Mouse (Mus musculus): ENCODE measurements around the gene Adam19. TPM values are rescaled to one million over a fixed set of nuclear protein-coding genes. Genes with fewer than 3 reads are reported as not detected.

The Adam19 gene
- polyA plus RNA-seq, 1 experiment from 2014 or later = 14.5 TPM

DNA sequence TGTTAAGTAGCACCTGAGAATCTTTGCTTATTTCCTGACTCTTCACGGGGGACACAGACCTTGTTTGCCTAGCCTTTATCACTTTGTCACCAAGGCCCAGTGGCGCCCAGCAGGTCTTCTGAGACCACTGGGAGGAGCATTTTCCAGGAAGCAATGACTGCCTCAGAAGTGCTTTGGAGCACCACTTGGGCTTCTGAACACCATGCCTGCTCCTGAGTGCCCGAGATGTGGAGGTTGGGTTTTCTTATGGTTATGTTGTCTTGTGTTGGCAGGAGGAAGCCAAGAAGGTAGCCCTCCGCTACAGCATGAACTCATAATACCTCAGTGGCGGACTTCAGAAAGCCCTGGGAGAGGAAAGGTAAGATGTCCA, 4.8 kb downstream of the Adam19 start:
- no peak for ATAC-seq (ENCODE audit: low FRiP score)
- WGBS = 79% methylated on average over 5 of the region's 5 CpGs
- no peak for DNase-seq (ENCODE audit: low spot score)
- Histone ChIP-seq H3K27me3 (ENCODE audit: control insufficient read depth, insufficient read depth, low read length) (no peaks in the 10 kb centered on the region), H3K9me3 (ENCODE audit: control insufficient read depth, low read length) (no peaks in the 10 kb centered on the region), H3K27ac (no peak overlapping the region), H3K4me1 (replicated peaks; ENCODE audit: control insufficient read depth, insufficient read depth, low read length) (peaks cover 22% of the 10 kb centered on the region), H3K4me2 (replicated peaks) (no peak overlapping the region), H3K9ac (no peak overlapping the region), H3K4me3 (replicated peaks; ENCODE audit: low read length) (no peak overlapping the region), H3K36me3 (replicated peaks; ENCODE audit: control insufficient read depth, insufficient read depth) (peaks cover 28% of the 10 kb centered on the region; the same call in 1 of the 2 replicates)

DNA sequence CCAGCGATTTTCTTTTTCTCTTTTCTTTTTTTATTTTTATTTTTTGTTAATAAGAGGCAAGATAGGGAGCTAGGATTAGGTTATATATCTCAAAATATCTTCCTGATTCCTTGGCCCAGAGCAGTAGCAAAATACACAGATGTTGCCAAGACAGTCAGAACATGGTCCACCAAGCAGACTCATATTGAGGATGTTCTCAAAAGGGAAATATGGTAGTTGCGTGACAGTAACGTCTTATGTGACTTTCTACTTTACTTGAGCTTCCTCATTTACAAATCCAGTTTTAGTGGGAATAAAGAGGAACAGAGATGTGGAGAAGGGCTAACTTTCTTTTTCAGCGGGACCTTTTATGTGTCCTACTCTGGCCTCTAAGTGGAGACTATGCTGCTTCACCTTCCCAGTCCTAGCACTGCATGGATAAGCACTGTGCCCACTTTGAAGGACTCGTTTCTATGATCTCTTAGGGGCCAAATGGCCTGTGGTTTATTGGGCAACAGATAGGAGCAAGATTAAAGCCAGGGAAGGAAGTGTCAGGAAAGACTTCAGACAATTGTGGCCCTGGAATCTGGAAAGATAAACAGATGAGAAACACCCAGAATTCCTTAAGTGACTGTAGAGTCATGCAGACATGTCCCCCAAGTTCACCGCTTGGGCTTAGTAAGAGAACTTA, 6.1 kb downstream of the Adam19 start:
- peaks cover 24% of the 10 kb centered on the region for H3K4me1 ChIP-seq (replicated peaks; ENCODE audit: control insufficient read depth, insufficient read depth, low read length)
- no peak overlapping the region for H3K9ac ChIP-seq
- no peaks in the 10 kb centered on the region for H3K27me3 ChIP-seq (ENCODE audit: control insufficient read depth, insufficient read depth, low read length)
- H3K36me3 ChIP-seq (replicated peaks; ENCODE audit: control insufficient read depth, insufficient read depth) = peaks cover 37% of the 10 kb centered on the region
- no peak overlapping the region for H3K4me3 ChIP-seq (replicated peaks; ENCODE audit: low read length)
- no peak overlapping the region for H3K4me2 ChIP-seq (replicated peaks)
- no peaks in the 10 kb centered on the region for H3K9me3 ChIP-seq (ENCODE audit: control insufficient read depth, low read length)
- no peak for ATAC-seq (ENCODE audit: low FRiP score)
- no peak for DNase-seq (ENCODE audit: low spot score)
- 89% methylated on average over 6 of the region's 6 CpGs for WGBS
- no peak overlapping the region for H3K27ac ChIP-seq

DNA sequence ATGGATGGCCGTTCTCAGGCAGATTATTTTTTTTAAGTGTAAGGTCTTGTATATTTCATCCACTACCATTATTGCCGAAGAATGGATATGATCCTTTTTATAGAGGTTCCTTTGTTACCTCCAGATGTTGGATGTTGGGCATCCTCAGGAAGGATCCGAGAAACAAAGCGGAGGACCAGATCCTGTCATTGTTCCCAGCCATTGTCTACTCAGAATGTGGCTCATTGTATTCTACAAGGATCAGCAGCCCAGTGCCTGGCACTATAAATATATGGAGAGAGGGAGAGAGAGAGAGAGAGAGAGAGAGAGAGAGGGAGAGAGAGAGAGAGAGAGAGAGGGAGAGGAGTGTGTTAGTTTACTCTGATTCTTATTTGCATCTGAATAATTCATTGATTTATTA, 6.8 kb downstream of the Adam19 start:
- Histone ChIP-seq H3K9me3 (ENCODE audit: control insufficient read depth, low read length) (no peaks in the 10 kb centered on the region), H3K27ac (no peak overlapping the region), H3K9ac (no peak overlapping the region), H3K27me3 (ENCODE audit: control insufficient read depth, insufficient read depth, low read length) (no peaks in the 10 kb centered on the region), H3K4me3 (replicated peaks; ENCODE audit: low read length) (no peak overlapping the region), H3K4me1 (replicated peaks; ENCODE audit: control insufficient read depth, insufficient read depth, low read length) (peaks cover 18% of the 10 kb centered on the region), H3K36me3 (replicated peaks; ENCODE audit: control insufficient read depth, insufficient read depth) (peaks cover 37% of the 10 kb centered on the region), H3K4me2 (replicated peaks) (no peak overlapping the region)
- ATAC-seq (ENCODE audit: low FRiP score) (no peak), DNase-seq (ENCODE audit: low spot score) (no peak)
- WGBS = 51% methylated on average over 4 of the region's 4 CpGs

DNA sequence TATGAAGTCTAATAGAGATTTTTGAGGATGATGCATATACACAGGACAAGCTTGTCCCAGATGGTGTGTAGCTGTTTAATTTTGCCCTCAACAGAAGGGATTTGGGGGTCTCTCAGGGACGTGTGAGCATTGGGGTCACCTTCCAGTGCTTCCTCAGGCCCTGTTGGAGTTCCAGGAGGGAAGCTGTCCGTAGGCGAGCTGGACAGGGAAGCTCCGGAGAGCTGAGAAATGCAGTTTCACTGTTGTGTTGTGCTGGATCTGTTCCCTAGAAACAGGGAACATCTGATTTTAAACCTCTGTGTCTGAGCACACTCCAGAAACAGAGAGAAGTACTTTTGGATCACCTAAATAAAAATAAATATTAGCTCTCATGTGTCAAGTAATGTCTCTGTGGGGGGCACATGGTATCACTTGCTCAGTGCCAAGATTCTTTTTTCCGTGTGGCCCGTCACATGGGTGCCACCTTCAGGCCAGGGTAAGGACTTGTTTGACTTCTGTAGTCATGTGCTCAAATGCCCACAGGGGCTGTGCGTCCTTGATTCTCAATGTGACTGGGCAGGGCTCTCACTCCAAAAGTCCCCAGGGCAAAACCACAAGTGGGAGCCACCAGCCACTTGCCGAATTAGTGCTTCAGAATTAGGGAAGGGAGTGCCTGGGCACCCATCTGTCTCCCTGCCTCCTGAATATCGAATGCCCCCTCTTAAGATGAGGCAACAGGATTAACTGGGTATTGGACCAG, 7.4 kb downstream of the Adam19 start:
- H3K9ac ChIP-seq = no peak overlapping the region
- no peak overlapping the region for H3K4me2 ChIP-seq (replicated peaks)
- H3K27ac ChIP-seq = no peak overlapping the region
- WGBS = 62% methylated on average over 9 of the region's 9 CpGs
- no peaks in the 10 kb centered on the region for H3K27me3 ChIP-seq (ENCODE audit: control insufficient read depth, insufficient read depth, low read length)
- DNase-seq (ENCODE audit: low spot score) = no peak
- no peak overlapping the region for H3K4me3 ChIP-seq (replicated peaks; ENCODE audit: low read length)
- ATAC-seq (ENCODE audit: low FRiP score) = no peak
- H3K9me3 ChIP-seq (ENCODE audit: control insufficient read depth, low read length) = no peaks in the 10 kb centered on the region
- peaks cover 37% of the 10 kb centered on the region for H3K36me3 ChIP-seq (replicated peaks; ENCODE audit: control insufficient read depth, insufficient read depth)
- peaks cover 12% of the 10 kb centered on the region for H3K4me1 ChIP-seq (replicated peaks; ENCODE audit: control insufficient read depth, insufficient read depth, low read length)

DNA sequence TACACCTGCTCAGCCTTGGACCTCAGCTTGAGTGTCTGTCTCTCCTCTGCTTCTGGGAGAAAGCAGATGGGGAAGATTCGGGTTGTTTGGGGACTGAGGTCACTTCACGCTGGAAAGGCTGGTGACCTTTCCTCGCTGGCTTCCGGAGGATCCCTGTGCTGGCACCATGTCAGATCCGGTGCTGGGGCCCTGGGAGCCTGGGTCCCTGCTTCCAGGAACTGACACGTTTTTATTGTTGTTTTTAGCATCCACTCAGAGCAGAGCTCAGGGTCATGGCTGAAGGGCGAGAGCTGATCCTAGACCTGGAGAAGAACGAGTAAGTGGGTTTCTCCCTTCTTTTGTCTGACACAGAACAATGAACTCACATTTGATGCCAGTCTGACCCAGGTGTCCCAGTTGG, 9.0 kb downstream of the Adam19 start:
- peaks cover 17% of the 10 kb centered on the region for H3K4me1 ChIP-seq (replicated peaks; ENCODE audit: control insufficient read depth, insufficient read depth, low read length)
- no peak for DNase-seq (ENCODE audit: low spot score)
- 66% methylated on average over 8 of the region's 8 CpGs for WGBS
- no peak overlapping the region for H3K9ac ChIP-seq
- peaks cover 37% of the 10 kb centered on the region for H3K36me3 ChIP-seq (replicated peaks; ENCODE audit: control insufficient read depth, insufficient read depth)
- no peak overlapping the region for H3K27ac ChIP-seq
- no peak for ATAC-seq (ENCODE audit: low FRiP score)
- H3K4me3 ChIP-seq (replicated peaks; ENCODE audit: low read length) = no peak overlapping the region
- no peaks in the 10 kb centered on the region for H3K27me3 ChIP-seq (ENCODE audit: control insufficient read depth, insufficient read depth, low read length)
- H3K9me3 ChIP-seq (ENCODE audit: control insufficient read depth, low read length) = no peaks in the 10 kb centered on the region
- H3K4me2 ChIP-seq (replicated peaks) = no peak overlapping the region

DNA sequence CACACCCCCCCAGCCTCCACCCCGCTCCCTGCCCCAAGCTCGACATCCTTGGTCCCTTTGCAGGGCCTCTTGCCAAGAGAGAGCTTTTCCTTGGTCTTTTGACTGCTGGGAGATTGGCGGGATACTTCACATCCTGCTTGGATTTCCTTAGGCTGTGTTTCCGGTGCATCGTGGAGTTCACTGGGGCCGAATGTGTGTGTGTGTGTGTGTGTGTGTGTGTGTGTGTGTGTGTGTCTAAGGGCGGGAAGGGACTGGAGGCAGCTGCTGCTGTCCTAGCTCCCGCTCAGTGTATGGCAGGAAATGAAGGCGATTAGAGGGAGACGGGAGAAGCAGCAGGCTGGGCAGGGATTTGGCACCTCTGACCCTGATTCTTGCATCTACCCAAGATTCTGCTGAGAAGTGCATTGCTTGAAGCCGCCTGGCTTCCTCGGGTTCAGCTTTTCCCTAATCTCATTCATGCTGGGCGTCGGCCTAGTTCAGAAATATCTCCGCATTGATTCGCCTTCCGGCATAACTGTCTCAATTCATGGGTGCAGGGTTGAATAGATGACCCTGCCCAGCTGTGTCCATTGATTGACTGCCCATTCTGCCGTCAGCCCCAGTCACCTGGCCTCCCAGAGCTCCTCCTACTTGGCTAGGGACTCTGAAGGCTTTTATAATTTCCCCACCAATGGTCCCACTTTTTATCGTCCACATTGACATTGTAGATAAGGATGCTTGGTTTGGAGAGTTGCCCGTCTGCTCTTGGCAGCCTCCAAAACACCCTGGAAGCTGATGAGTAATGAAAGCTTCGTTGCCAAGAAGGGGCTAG, 9.6 kb downstream of the Adam19 start:
- no peaks in the 10 kb centered on the region for H3K9me3 ChIP-seq (ENCODE audit: control insufficient read depth, low read length)
- H3K9ac ChIP-seq = no peak overlapping the region
- DNase-seq (ENCODE audit: low spot score) (no peak), ATAC-seq (ENCODE audit: low FRiP score) (peak; percentile 72; the same call in 1 of the 2 replicates)
- 48% methylated on average over 21 of the region's 21 CpGs for WGBS
- H3K4me3 ChIP-seq (replicated peaks; ENCODE audit: low read length) = no peak overlapping the region
- H3K27ac ChIP-seq = peak overlapping the region; percentile 41; the same call in 1 of the 2 replicates
- H3K4me1 ChIP-seq (replicated peaks; ENCODE audit: control insufficient read depth, insufficient read depth, low read length) = peaks cover 23% of the 10 kb centered on the region
- H3K36me3 ChIP-seq (replicated peaks; ENCODE audit: control insufficient read depth, insufficient read depth) = peaks cover 37% of the 10 kb centered on the region
- no peak overlapping the region for H3K4me2 ChIP-seq (replicated peaks)
- H3K27me3 ChIP-seq (ENCODE audit: control insufficient read depth, insufficient read depth, low read length) = no peaks in the 10 kb centered on the region

DNA sequence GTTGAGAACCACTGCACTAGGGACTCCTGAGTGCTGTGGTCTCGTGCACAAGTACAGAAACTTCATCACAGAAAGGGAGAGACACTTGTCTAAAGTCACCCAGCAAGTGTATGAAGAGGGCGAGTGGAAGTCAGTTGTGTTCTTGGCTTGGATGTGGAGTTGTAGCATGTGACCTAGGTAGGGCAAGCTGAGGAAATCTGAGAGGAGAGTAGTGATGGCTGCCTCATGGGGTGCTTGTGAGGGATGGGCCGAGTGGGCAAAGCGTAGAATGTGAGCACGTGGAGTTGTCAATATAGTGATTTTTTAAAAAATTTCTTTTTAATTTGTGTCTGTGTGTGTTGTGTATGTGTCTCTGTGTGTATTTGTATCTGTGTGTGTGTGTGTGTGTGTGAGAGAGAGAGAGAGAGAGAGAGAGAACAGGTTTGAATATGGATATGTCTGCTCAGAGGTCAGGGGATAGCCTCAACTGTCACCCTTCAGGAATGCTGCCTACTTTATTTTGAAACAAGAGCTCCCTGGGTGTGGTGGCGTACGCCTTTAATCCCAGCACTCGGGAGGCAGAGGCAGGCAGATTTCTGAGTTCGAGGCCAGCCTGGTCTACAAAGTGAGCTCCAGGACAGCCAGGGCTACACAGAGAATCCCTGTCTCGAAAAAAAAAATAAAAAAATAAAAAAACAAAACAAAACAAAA, 11.7 kb downstream of the Adam19 start:
- ATAC-seq (ENCODE audit: low FRiP score) (no peak), DNase-seq (ENCODE audit: low spot score) (no peak)
- Histone ChIP-seq H3K9me3 (ENCODE audit: control insufficient read depth, low read length) (no peaks in the 10 kb centered on the region), H3K27me3 (ENCODE audit: control insufficient read depth, insufficient read depth, low read length) (no peaks in the 10 kb centered on the region), H3K4me3 (replicated peaks; ENCODE audit: low read length) (no peak overlapping the region), H3K4me1 (replicated peaks; ENCODE audit: control insufficient read depth, insufficient read depth, low read length) (peaks cover 24% of the 10 kb centered on the region), H3K4me2 (replicated peaks) (no peak overlapping the region), H3K27ac (no peak overlapping the region), H3K9ac (no peak overlapping the region), H3K36me3 (replicated peaks; ENCODE audit: control insufficient read depth, insufficient read depth) (peaks cover 25% of the 10 kb centered on the region)
- WGBS = 95% methylated on average over 10 of the region's 10 CpGs

DNA sequence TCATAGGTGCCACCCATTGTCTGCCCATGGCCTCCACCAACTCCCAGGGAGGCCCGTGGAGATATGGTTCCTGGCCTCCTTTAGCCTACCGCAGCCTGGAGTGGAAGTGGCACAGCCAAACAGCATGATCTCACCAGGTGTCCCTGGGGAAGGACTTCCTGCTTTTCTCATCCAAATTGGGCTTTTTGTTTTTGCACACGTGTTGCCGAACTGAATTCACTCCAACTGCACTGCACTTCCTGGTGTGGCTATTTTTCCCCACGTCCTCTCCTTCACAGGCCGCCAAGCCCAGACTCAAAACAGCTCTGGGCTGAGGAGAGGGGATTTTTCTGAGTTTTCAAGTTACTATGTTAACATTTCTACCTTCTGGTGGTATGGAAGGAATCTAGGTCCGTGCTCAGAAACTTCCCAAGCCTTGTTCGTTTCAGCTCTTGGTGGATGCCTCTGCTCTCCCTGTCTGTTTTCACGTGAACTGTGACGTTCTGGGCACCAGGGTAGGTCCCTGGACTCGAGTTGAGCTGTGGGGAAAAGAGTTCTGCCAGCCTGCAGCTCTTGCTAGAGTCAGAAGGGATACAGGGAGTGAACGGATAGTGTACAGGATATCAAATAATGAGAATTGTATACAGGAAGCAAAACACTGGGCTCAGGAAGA, 13.1 kb downstream of the Adam19 start:
- ATAC-seq (ENCODE audit: low FRiP score) = no peak
- Histone ChIP-seq H3K27me3 (ENCODE audit: control insufficient read depth, insufficient read depth, low read length) (no peaks in the 10 kb centered on the region), H3K9me3 (ENCODE audit: control insufficient read depth, low read length) (no peaks in the 10 kb centered on the region), H3K4me2 (replicated peaks) (no peak overlapping the region), H3K4me1 (replicated peaks; ENCODE audit: control insufficient read depth, insufficient read depth, low read length) (peaks cover 29% of the 10 kb centered on the region), H3K9ac (no peak overlapping the region), H3K27ac (peak overlapping the region; percentile 18; the same call in 1 of the 2 replicates), H3K36me3 (replicated peaks; ENCODE audit: control insufficient read depth, insufficient read depth) (peaks cover 18% of the 10 kb centered on the region), H3K4me3 (replicated peaks; ENCODE audit: low read length) (no peak overlapping the region)
- 28% methylated on average over 12 of the region's 12 CpGs for WGBS
- DNase-seq (ENCODE audit: low spot score) = no peak

Measured in hindbrain, embryonic 14.5 days (tissue).